Mouse (Mus musculus): ENCODE data around the gene Atrnl1.
"Not testable (repeated sequence)": the region's sequence is repeated elsewhere in the genome, so short reads cannot be mapped to it uniquely, and the experiment has no call there.

Atrnl1 gene

DNA sequence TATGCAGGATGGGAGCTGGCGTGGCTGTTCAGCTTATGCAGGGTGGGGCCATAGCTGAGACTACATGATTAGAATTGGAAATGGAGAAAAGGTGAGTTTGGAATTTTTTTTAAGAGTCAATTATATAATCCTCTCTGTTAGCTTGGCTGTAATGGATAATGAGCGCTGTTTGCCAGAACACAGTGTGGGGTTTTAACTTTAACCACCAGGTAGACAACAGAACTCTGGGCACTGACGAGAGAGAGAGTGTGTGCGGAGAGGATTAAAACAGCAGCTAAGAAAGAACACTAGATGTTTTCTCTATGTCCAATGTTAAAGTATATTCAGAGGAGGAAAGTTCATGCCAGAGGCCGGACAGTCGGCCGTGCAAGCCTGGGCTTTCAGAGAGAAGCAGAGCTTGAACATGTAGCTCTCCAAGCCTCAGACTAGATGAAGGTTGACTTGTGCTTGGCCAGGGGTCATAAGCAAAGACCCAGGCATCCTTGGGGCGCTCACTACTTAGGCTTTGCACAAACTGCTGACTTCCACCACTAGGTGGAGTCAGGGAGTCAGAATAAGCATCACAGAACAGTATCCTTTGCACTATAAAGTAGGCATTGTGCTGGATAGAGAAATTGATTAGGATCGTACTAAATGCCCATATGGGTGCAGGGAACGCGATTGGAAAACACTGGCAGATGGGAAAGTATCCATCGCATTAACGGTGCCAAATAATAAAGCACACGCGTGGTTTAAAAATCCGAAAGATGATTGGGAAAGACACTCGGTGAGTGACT lies 205.6 kb downstream of the Atrnl1 start:
- in situ Hi-C loops (cut with MboI) = no loop called here

DNA sequence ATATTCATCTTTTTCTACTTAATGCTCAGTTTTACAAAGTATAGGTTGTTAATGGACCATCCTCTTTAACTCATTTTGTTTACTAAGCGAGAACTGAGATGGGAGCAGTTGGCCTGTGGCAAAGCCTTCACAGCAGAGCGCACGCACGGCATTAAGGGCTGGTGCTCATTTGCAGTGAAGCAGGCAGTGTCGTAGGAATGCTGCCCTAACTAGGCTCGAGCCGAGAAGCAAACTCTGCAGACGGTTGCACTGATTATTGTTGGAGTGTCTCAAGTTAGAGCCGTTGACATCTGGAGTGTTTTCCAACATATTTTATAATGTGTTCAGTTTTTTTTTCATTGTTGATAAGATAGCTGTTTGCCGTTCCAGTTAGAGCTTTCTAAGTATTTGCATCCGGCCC lies 206.9 kb downstream of the Atrnl1 start:
- in situ Hi-C loops (cut with MboI) = no loop called here

DNA sequence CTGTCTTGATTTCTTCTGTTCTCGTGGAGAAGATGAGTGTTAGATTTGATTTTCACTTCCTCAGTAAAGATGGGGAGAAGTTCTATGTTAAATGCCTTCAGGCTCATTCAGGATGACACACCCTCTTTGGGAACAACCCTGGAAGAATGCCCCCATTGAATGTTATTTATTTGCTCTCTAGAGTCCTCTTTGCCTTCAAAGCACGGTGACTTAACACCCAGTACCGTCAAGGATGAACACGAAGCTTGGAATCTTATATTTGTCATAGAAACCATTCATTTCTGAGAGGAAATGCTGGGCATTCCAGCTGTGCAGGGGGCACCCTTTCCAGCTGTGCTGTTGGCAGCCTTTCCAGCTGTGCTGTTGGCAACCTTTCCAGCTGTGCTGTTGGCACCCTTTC lies 212.6 kb downstream of the Atrnl1 start:
- in situ Hi-C loops (cut with MboI) = no loop called here

DNA sequence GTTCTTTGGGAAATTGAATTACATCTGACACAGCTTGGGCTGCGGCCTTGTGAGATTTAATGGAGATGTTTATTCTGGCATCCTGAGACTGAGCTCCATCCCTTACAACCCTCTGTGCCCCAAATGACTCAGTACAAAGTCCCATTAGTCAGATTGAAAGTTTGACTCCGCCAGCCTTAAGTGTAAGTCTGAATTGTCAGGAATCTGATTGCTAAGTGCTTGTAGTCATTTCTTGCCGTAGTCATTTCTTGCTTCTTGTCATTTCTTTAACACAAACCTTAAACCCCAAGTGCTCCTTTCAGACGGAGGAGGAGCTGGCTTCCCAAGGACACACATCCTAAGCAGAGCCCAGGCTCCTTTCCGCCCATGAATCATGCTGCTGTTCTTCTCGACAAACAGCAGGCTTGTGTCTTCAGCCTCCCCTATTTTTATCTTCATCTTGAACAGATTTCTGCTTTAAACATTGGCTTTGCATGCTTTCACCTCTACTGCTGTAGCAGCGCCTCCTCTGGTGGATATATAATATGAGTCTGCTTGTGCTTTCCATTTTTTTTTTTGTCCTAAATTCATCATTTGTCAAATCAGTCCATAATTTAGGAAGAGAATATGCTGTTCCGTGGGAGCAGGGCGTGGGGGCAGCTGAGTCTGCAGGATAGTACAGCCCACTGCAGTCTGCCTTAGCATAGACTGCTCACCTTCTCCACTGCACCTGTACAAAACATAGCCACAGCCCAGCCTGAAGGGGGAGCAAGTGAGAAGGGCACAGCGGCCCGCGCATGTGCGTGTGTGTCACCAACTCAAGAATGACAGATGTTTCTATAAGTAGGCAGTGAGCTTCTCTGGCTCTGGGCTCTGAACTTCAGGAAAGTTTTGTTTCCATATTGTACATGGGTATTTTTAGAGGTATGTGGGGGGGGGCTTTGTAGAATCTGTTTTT lies 214.7 kb downstream of the Atrnl1 start:
- in situ Hi-C loops (cut with MboI) = no loop called here

DNA sequence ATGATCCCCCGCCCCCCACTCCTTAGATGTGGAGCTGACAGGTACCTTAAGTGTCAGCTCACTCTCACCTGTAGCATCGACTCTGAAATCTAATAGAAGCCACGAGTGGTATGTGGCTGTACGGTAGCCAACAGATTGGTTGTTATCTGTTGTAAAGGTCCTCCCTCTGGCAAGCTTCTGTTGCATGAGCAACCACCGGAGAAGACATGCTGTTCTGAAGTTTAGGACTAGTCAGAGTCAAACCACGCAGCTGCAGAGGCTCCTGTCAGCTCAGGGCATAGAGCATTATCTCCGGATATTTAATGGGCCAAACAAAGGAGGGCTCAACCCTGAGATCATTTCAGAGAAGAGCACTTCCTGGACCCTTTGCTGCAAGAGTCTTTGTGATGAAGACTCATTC lies 222.2 kb downstream of the Atrnl1 start:
- in situ Hi-C loops (cut with MboI) = no loop called here

DNA sequence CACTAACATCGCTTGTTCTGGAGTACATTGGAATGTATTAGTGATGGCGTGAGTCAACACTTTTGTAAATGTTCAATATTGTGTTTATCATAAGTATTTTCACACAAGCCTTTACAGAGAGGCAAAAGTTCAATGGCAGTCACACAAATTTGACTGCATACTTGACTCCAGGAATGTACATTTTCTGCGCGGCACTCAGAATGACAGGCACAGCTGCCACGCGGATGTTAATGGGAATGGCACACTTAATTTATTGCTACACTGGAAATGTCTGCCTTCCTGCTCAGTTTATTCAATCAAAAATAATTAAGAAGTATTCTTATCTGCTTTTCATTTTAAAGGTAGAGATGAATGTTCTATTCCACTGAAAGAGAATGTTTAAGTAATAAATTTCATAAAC lies 227.0 kb downstream of the Atrnl1 start:
- in situ Hi-C loops (cut with MboI) = no loop called here

DNA sequence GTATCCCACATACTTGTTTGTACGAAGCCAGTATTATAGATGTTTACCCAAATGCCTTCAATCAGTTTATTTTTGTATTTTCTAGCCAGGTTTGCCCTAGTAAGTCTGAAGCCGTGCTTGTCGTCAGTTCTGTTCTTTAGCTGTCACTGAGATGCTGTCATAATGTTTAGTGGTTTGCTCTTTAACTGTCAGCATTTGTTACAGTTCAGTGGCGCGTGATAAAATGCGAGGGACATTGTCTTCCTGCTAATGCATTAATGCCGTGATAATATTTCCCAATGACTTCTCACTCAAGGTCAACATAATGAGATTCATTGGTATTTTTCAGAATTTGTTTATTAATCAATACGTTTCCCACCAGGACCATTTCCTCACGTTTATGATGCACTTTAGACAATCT lies 227.7 kb downstream of the Atrnl1 start:
- in situ Hi-C loops (cut with MboI) = no loop called here

DNA sequence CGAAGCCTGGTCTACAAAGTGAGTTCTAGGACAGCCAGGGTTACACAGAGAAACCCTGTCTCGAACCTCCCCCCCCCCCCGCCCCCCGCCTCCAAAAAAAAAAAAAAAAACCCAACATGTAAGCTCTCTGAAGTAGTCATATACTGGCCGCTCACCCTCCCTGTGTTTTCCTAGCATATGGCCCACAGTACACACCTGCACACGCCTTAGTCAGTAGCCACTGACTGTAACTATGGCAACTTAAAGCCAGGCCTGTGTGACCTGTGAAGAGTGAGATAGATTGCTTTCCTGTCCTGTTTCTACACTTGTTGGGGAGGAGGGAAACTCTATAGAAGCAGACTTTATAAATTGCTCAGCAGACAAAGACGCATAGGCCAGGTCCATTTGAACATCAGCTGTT lies 239.1 kb downstream of the Atrnl1 start:
- in situ Hi-C loops (cut with MboI) = no loop called here

DNA sequence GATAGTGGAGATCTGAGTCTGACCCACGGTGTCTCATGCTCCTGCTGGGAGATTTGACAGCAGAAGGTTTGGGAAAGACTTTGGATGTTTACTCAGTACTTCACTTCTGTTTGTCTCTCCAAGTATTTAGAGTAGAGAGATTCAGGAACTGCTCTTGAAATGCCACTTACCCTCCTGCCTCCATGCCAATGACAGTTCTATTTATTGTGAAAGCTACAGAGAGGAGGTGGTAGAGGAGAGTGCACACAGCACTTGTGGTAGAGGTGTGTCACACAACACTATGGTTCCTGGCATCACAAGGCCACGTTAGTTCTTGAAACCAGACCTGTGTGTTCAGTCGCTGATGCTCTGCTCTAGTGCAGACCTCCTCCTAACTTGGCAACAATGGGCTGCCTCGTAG lies 257.5 kb downstream of the Atrnl1 start:
- in situ Hi-C loops (cut with MboI) = no loop called here

DNA sequence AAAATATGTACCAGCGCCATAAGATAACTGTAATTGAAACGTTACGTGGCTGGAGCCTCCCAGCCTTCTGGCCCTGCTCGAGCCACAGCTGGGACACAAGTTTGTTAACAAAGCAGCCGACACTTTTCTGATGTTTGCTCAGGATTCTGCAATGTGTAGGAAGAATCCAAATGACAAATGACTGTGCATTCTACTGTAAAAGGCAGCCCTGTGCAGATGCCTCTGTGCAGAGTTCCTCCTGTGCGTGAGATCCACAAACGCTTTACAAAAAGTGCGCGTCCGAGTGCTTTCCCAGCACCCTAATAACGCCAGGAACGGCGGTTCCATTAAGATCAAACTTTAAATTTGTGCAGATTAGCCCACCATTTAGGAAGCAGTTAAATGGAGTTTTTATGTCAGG lies 260.0 kb downstream of the Atrnl1 start:
- in situ Hi-C loops (cut with MboI) = no loop called here

DNA sequence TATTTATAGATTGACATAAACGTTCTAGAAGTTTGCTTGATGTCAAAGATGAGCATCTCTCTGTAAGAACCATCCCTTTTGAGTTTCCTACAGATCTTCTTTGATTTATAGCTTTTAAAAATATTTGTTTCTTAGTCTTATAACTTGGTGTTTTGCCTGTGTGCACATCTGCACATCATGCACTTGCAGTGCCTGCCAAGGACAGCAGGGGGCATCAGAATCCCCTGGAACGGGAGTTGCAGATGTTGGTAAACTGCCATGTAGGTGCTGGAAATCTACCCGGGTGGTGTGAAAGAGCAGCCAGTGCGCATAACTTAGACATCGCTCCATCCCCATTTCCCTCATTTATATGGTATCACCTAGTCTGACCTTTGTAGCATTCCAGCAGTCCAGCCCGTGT lies 265.2 kb downstream of the Atrnl1 start:
- in situ Hi-C loops (cut with MboI) = no loop called here

DNA sequence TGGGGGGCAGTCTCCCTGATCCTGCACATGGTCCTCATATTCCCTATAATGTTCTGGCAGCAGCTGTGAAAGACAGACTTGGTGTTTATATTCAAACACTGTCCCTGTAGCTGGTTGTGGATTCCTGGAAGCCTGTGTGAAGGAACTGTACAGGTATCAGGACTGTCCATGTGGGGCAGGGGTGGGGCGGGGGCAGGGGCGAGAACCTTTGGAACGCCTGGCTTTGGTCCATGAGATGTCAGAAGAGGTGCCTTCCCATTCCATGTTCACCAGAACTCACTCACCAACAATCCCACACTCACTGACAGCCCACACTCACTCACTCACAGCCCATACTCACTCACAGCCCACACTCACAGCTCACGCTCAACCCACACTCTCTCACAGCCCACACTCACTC lies 266.5 kb downstream of the Atrnl1 start:
- in situ Hi-C loops (cut with MboI) = no loop called here

DNA sequence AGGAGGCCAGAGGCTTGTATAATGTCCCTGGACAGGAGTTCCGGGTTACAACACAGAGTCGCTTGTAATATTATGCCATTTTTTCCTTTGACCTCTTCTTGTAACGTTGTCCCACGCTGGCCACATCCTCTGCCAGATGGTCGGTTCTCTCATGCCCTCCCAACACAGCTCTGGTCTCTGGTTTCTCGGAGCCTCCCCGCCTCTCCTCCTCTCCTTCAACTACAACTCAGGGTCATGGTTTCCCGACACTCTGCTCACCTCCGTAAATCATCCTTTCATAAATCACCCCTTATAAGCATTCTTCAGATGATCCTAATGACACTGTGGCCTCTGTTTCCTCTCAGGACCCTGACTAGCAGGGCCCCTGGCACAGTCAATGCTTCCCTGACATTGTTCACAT lies 267.7 kb downstream of the Atrnl1 start:
- in situ Hi-C loops (cut with MboI) = no loop called here

DNA sequence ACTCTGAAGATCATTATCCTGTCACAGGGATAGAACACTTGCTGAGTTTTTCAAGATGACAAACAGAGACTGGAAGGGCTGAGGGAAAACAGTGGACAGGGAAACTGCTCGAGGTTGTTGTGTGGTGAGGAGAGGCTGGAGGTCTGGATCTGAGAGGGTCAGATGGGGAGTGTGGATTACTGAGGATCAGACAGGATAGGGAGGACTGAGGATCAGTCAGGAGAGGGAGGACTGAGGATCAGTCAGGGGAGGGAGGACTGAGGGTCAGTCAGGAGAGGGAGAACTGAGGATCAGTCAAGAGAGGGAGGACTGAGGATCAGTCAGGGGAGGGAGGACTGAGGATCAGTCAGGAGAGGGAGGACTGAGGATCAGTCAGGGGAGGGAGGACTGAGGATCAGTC lies 269.0 kb downstream of the Atrnl1 start:
- in situ Hi-C loops (cut with MboI) = not testable (repeated sequence)

DNA sequence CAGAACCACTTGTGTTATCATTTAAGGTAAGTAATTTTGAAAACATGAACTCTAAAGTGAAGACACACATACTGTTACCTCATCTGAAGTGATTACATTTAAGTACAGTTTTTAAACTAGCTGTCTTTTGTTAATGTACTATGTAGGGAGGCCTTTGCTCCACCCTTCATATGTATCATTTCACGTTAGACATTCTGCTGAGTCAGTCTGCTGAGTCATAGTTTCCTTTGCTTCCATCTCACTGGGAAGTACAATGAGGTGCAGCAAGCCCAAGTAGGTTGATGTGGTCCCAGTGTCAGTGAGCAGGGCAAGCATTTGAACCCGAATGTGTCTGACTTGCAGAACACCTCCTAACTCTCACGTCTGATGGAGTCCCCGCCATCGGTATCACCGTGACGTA lies 271.1 kb downstream of the Atrnl1 start:
- in situ Hi-C loops (cut with MboI) = no loop called here

DNA sequence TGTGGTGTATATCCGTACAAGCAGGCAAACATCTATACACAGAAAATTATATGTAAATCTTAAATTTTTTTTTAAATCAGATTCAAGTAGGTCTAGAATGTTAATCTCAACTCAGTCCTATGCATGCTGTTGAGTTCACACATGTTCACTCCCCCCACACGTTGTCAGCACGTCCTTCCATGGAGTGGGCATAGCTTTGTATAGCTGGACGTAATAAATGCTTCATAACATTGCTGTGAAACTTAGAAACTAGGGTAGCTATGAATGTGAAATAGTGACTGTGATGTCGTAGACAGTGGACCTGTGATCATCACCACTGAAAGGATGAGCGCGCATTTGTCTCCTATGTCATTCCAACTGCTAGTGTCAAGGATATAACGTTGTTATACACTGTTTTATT lies 278.0 kb downstream of the Atrnl1 start:
- in situ Hi-C loops (cut with MboI) = no loop called here

DNA sequence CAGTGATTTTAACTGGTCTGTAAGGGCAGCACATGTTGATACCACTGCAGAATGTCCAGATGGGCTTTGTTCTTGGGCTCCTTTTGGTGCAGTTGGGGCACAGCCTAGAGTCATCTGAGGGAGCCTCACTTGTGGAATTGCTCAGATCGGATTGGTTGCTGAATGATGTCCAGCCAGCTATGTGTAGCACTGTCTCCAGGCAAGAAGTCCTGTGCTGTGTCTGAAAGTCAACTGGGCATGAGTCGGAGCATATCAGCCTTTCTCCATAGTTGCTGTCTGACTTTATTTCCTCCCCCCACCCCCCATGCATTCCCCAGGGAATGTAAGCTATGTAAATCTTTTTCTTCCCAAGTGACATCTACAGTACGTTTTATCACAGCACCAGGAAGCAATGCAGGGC lies 278.9 kb downstream of the Atrnl1 start:
- in situ Hi-C loops (cut with MboI) = no loop called here

DNA sequence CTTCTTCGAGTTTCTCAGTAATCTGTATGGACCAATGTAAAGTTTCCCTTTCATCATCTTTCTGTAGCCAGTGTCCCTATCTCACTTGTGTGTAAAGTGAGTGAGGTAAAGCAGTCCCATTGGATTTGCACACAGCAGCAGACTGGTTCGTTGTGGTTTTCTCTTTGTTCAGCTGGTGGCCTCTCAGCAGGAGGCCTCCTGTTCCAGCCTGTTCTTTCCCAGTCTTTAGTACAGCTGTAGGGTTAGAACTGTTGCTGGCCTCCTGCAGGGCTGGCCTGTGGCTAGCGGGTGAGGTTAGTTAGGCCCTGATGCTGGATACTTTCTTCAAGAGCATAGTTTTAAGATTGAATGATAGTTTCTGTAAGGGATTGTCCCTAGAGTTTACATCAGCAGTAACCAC lies 280.1 kb downstream of the Atrnl1 start:
- in situ Hi-C loops (cut with MboI) = no loop called here

DNA sequence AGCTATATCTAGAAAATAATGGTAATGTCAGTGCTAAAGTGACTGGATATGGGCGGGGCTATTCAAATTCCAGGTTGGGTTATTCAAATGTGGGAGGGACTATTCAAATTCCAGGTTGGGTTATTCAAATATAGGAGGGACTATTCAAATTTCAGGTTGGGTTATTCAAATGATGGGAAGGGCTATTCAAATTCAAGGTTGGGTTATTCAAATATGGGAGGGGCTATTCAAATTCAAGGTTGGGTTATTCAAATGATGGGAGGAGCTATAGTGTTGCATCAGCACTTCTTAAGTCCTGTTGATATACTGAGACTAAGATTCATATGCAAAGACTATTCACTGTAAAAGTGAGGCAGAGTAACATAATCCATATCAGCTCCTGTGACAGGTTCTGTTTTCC lies 283.4 kb downstream of the Atrnl1 start:
- in situ Hi-C loops (cut with MboI) = no loop called here

DNA sequence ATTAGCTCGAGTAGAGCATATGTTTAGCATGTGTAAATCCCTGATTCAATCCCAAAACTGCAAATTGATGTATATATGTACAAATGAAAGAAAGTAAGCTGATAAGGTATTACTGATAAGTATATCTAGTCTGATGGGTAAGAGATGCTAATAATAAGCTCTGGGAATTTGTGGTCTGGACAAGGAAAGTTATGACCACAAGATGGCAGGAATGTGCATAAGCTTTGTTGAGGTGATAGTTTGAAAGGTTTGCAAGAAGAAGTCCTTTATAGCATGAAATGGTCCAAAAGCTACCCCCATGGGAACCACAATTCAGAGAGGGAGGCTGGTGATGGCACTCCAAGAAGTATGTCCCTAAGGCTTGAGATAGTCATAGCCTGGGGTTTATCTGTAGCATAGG lies 289.2 kb downstream of the Atrnl1 start:
- in situ Hi-C loops (cut with MboI) = no loop called here

DNA sequence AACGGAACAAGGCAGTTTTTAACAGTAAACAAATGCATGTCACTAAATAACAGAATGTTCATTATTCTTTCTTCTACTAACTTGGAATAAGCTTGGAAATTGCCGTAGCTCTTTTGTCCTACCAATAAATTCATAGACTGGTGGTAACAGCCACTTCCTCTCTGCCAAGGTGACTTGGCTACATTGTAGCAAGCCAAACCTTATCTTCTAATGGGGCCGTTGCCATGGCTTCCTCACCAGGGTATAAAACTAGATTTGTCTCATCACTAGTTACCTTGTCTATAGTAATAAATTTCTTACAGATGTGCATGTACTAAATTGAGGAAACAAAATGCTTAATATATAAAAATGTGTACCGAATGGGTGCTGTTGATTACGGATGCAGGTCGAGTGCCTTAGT lies 298.6 kb downstream of the Atrnl1 start:
- in situ Hi-C loops (cut with MboI) = no loop called here

DNA sequence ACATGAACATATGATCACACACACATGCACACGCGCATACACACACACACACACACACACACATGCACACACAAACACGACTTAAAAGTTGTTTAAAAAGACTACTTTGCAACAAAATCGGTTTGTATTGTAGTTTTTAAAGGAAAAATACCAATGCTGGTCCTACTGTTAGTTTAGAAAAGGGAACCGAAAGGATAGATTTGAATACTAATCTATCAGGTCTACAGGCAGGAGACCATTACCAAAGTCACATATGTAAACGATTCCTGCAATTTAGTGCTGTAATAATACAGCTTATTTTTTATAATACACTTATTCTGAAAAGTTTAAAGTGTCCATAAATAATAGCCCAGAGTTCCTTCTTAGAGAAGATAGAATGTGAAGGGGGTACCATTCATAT lies 299.8 kb downstream of the Atrnl1 start:
- in situ Hi-C loops (cut with MboI) = no loop called here

DNA sequence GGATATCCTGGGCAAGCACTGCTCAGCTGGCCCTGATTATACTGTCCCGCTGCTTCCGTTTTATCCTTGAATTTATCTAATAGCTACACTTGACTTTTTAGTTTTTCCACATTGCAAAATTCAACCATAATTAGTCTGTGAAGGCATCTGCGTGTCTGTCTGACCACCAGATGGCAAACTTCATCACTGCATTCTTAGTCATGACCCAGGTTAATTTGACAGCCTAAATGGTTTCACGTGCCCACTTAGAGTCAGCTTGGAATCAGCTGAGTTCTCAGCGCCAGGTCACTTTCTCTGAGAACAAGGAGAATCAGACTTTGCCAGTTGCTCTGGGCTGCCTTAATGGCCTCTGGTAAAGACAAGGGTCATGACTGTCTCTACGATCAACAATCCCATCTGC lies 305.5 kb downstream of the Atrnl1 start:
- in situ Hi-C loops (cut with MboI) = no loop called here
